Mouse (Mus musculus): Measurements from ENCODE around the gene Cdc16. TPM values are rescaled to one million over a fixed set of nuclear protein-coding genes. Genes with fewer than 3 reads are reported as not detected.
"Not testable (repeated sequence)": the region's sequence is repeated elsewhere in the genome, so short reads cannot be mapped to it uniquely, and the experiment has no call there.

Cdc16 gene
- polyA plus RNA-seq (2014; fragmentation: Nextera tagmentation; extraction: Ambion mirVana) = 262 and 270 TPM in 2 replicates

DNA sequence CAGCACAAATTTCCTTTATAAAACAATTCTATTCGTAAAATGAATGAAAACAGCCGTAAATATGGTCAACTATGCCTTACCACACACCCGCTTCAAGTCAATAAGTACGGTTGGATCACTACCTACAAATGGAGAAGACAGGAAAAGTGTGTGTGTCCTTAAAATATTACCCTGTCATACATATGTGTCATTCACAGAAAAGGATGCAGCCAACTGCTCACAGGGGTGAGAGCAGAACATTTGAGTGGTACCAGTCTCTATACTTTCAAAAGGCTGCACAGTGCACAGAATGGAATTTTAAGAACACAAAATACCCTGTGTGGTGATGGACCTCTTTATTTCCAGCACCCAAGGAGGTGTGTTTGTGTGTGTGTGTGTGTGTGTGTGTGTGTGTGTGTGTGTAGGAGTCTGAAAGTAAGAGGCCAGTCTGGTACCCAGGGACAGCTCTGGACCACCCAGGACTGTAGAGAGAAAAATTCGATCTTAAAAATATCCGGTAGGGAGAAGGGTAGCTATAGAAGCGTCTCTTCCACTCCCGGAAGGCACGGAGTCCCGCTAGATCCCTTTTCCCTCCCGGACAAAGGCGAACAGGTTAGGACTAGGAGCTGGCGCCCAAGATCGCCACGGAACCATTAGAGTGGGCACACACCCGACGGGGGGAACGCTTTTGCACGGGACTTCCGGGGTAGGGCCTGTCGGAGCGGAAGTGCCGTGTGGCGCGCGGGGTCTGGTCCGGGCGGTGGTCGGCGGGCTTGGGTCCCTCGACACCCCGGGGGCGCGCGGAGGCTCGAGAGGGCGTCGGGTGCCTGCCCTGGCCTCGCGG is at the start of gene Cdc16:
Gene Cdc16, plus strand, starts transcription at position 695 of the 823 bp plus-strand sequence.
- 10% methylated on average over 35 of the region's 40 CpGs for WGBS
- ATAC-seq (ENCODE audit: low FRiP score) (peak; percentile 96), DNase-seq (ENCODE audit: low spot score) (peak; percentile 96)
- Histone ChIP-seq H3K27ac (ENCODE audit: low read depth, low read length) (0 out of 2 replicates have a peak within 1 kb of the TSS, but pooled peaks have one; percentile 17), H3K4me2 (replicated peaks; ENCODE audit: low read depth, low read length) (peak within 1 kb of the TSS; percentile 74), H3K4me3 (ENCODE audit: low read depth, low read length) (peak within 1 kb of the TSS; percentile 100), H3K4me1 (replicated peaks; ENCODE audit: control insufficient read depth, insufficient read depth, low read length) (peaks cover 2% of the 10 kb centered on the region; the same call in 1 of the 2 replicates), H3K27me3 (ENCODE audit: control insufficient read depth, insufficient read depth, low read length) (no peaks in the 10 kb centered on the region), H3K9me3 (ENCODE audit: control insufficient read depth, low read length) (no peaks in the 10 kb centered on the region), H3K9ac (ENCODE audit: low read depth, low read length) (peak within 1 kb of the TSS; percentile 94), H3K36me3 (ENCODE audit: control insufficient read depth, insufficient read depth, low read length) (0 out of 2 replicates have a peak, but pooled peaks cover 3% of the 10 kb centered on the region)

DNA sequence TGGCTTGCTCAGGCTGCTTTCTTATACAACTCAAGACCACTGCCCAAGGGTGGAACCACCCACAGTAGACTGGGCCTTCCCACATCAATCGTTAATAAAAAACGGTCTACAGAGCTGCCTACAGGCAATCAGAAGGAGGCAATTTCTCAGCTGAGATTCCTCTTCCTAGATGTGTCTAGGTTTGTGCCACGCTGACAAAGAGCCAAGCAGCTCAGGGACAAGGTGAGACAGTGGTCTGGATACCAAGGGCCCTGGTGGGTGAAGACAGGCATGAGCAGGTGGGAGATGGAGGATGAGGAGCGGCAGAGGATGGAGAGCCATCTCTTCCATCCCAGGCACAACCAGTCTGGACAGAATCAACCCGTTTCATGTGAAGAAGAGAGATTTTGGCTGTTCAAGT is 49.0 kb upstream of the Cdc16 start:
- Histone ChIP-seq H3K36me3 (ENCODE audit: control insufficient read depth, insufficient read depth, low read length) (no peaks in the 10 kb centered on the region), H3K4me2 (replicated peaks; ENCODE audit: low read depth, low read length) (no peak overlapping the region), H3K9me3 (ENCODE audit: control insufficient read depth, low read length) (no peaks in the 10 kb centered on the region), H3K27me3 (ENCODE audit: control insufficient read depth, insufficient read depth, low read length) (no peaks in the 10 kb centered on the region), H3K4me3 (ENCODE audit: low read depth, low read length) (no peak overlapping the region), H3K4me1 (replicated peaks; ENCODE audit: control insufficient read depth, insufficient read depth, low read length) (no peaks in the 10 kb centered on the region), H3K27ac (ENCODE audit: low read depth, low read length) (no peak overlapping the region), H3K9ac (ENCODE audit: low read depth, low read length) (no peak overlapping the region)
- WGBS = 90% methylated on average over 5 of the region's 5 CpGs
- DNase-seq (ENCODE audit: low spot score) (no peak), ATAC-seq (ENCODE audit: low FRiP score) (no peak)

- H3K27me3 ChIP-seq (ENCODE audit: control insufficient read depth, insufficient read depth, low read length) = no peaks in the 10 kb centered on the region
- no peak overlapping the region for H3K4me3 ChIP-seq (ENCODE audit: low read depth, low read length)
- no peak overlapping the region for H3K9ac ChIP-seq (ENCODE audit: low read depth, low read length)
- no peak overlapping the region for H3K4me2 ChIP-seq (replicated peaks; ENCODE audit: low read depth, low read length)
- ATAC-seq (ENCODE audit: low FRiP score) (no peak), DNase-seq (ENCODE audit: low spot score) (no peak)
- WGBS = 91% methylated on average over 8 of the region's 8 CpGs
- H3K27ac ChIP-seq (ENCODE audit: low read depth, low read length) = no peak overlapping the region
- no peaks in the 10 kb centered on the region for H3K9me3 ChIP-seq (ENCODE audit: control insufficient read depth, low read length)
- H3K4me1 ChIP-seq (replicated peaks; ENCODE audit: control insufficient read depth, insufficient read depth, low read length) = no peaks in the 10 kb centered on the region
- H3K36me3 ChIP-seq (ENCODE audit: control insufficient read depth, insufficient read depth, low read length) = no peaks in the 10 kb centered on the region
Observed at GRCm38 (mm10) chr8:13718980-13719379, 38.5 kb upstream of the Cdc16 start.

- Histone ChIP-seq H3K27ac (ENCODE audit: low read depth, low read length) (no peak overlapping the region), H3K4me2 (replicated peaks; ENCODE audit: low read depth, low read length) (no peak overlapping the region), H3K27me3 (ENCODE audit: control insufficient read depth, insufficient read depth, low read length) (no peaks in the 10 kb centered on the region), H3K4me3 (ENCODE audit: low read depth, low read length) (no peak overlapping the region), H3K9me3 (ENCODE audit: control insufficient read depth, low read length) (no peaks in the 10 kb centered on the region), H3K9ac (ENCODE audit: low read depth, low read length) (no peak overlapping the region), H3K36me3 (ENCODE audit: control insufficient read depth, insufficient read depth, low read length) (no peaks in the 10 kb centered on the region), H3K4me1 (replicated peaks; ENCODE audit: control insufficient read depth, insufficient read depth, low read length) (no peaks in the 10 kb centered on the region)
- ATAC-seq (ENCODE audit: low FRiP score) (no peak), DNase-seq (ENCODE audit: low spot score) (peak; percentile 69)
Observed at GRCm38 (mm10) chr8:13725722-13726121, 31.8 kb upstream of the Cdc16 start.

DNA sequence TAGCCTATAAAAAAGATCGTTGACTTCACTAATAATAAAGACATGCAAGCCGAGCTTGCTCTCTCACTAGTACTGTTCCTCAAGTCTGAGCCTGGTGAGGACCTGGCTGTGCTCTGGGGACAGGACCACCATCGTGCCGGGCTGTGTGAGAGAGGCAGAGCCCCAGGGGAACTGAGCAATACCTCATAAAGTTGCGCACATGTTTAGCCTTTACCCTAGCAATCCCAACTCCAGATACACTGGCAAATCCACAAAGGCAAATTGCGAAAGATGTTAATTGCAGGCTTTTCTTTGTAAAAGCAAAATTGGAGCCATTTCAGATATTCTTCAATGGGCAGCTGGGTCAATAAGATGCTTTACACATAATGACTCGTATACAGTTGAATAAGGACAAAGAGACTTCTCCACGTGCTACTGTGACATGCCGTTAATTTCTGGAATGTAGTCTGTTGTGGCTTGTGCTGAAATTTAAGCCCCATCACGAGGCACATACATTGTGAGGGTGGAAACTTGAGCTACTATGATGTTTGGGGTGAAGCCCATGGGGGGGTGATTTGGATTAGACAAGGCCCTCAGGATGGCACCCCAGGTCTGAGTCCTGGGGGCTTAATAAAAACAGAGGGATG is 29.9 kb upstream of the Cdc16 start:
- H3K9ac ChIP-seq (ENCODE audit: low read depth, low read length) = no peak overlapping the region
- H3K4me1 ChIP-seq (replicated peaks; ENCODE audit: control insufficient read depth, insufficient read depth, low read length) = no peaks in the 10 kb centered on the region
- no peaks in the 10 kb centered on the region for H3K9me3 ChIP-seq (ENCODE audit: control insufficient read depth, low read length)
- no peaks in the 10 kb centered on the region for H3K36me3 ChIP-seq (ENCODE audit: control insufficient read depth, insufficient read depth, low read length)
- no peak overlapping the region for H3K4me3 ChIP-seq (ENCODE audit: low read depth, low read length)
- WGBS = 70% methylated on average over 10 of the region's 10 CpGs
- no peak for DNase-seq (ENCODE audit: low spot score)
- no peaks in the 10 kb centered on the region for H3K27me3 ChIP-seq (ENCODE audit: control insufficient read depth, insufficient read depth, low read length)
- H3K27ac ChIP-seq (ENCODE audit: low read depth, low read length) = no peak overlapping the region
- H3K4me2 ChIP-seq (replicated peaks; ENCODE audit: low read depth, low read length) = no peak overlapping the region
- no peak for ATAC-seq (ENCODE audit: low FRiP score)

DNA sequence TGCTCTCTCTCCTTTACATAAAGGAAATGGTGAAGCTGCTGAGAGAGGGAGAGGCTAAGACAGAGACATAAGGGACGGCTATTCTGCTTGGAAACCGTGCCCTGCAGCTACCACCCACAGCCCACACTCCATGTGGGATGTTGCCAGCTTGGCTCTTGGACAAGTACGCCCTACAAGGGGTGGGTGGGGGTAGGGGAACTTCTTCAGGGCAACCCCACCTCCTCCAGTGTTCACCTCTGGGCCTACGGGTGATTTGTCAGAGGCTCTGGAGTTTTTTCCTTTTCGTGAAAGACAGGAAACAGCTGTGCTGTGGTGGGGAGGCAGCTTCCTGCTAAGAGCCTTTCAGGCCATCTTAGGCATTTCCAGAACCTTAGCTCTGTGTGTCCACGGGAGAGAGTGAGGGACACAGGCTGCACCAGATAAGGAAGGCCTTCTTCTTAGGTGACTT is 17.1 kb upstream of the Cdc16 start:
- DNase-seq (ENCODE audit: low spot score) (peak; percentile 10), ATAC-seq (ENCODE audit: low FRiP score) (no peak)
- 54% methylated on average over 6 of the region's 6 CpGs for WGBS

GRCm38 (mm10) chr8:13740817-13741613 is 16.5 kb upstream of the Cdc16 start:
- WGBS = 87% methylated on average over 7 of the region's 7 CpGs
- Histone ChIP-seq H3K4me2 (replicated peaks; ENCODE audit: low read depth, low read length) (no peak overlapping the region), H3K9me3 (ENCODE audit: control insufficient read depth, low read length) (no peaks in the 10 kb centered on the region), H3K27ac (ENCODE audit: low read depth, low read length) (no peak overlapping the region), H3K4me1 (replicated peaks; ENCODE audit: control insufficient read depth, insufficient read depth, low read length) (no peaks in the 10 kb centered on the region), H3K9ac (ENCODE audit: low read depth, low read length) (no peak overlapping the region), H3K36me3 (ENCODE audit: control insufficient read depth, insufficient read depth, low read length) (no peaks in the 10 kb centered on the region), H3K4me3 (ENCODE audit: low read depth, low read length) (no peak overlapping the region), H3K27me3 (ENCODE audit: control insufficient read depth, insufficient read depth, low read length) (no peaks in the 10 kb centered on the region)
- no peak for DNase-seq (ENCODE audit: low spot score)
- no peak for ATAC-seq (ENCODE audit: low FRiP score)

More for the DNA sequence above, 17.1 kb upstream of the Cdc16 start:
- no peaks in the 10 kb centered on the region for H3K36me3 ChIP-seq (ENCODE audit: control insufficient read depth, insufficient read depth, low read length)
- no peaks in the 10 kb centered on the region for H3K27me3 ChIP-seq (ENCODE audit: control insufficient read depth, insufficient read depth, low read length)
- no peak overlapping the region for H3K9ac ChIP-seq (ENCODE audit: low read depth, low read length)
- no peak overlapping the region for H3K4me3 ChIP-seq (ENCODE audit: low read depth, low read length)
- H3K9me3 ChIP-seq (ENCODE audit: control insufficient read depth, low read length) = no peaks in the 10 kb centered on the region
- no peaks in the 10 kb centered on the region for H3K4me1 ChIP-seq (replicated peaks; ENCODE audit: control insufficient read depth, insufficient read depth, low read length)
- H3K27ac ChIP-seq (ENCODE audit: low read depth, low read length) = no peak overlapping the region
- H3K4me2 ChIP-seq (replicated peaks; ENCODE audit: low read depth, low read length) = no peak overlapping the region

DNA sequence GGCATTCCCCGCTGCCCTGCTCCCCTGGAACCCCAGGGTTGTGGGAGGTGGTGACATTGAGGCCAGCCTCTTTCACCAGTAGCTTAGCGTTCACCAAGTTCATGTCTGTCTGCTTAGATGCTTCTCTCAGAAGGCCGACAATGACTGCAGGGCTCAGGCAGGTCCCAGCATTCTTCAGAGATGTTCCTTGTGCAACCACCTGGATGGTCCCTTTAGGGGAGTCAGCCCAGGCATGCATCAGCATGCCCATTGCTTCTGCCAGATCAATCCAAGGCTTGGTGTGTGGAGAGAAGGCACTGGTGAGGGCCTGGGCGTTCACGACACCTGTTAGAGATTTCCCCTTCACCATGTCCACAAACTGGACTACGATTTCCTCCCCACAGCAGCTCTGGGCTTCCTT is 11.3 kb upstream of the Cdc16 start:
- WGBS = 89% methylated on average over 5 of the region's 6 CpGs
- not testable (repeated sequence) for DNase-seq (ENCODE audit: low spot score); H3K4me3 ChIP-seq (ENCODE audit: low read depth, low read length); H3K4me1 ChIP-seq (replicated peaks; ENCODE audit: control insufficient read depth, insufficient read depth, low read length); H3K4me2 ChIP-seq (replicated peaks; ENCODE audit: low read depth, low read length); H3K36me3 ChIP-seq (ENCODE audit: control insufficient read depth, insufficient read depth, low read length); H3K9me3 ChIP-seq (ENCODE audit: control insufficient read depth, low read length); ATAC-seq (ENCODE audit: low FRiP score); H3K9ac ChIP-seq (ENCODE audit: low read depth, low read length); H3K27me3 ChIP-seq (ENCODE audit: control insufficient read depth, insufficient read depth, low read length); H3K27ac ChIP-seq (ENCODE audit: low read depth, low read length)
